Mouse (Mus musculus): ENCODE results near the gene Ncs1.

- TF ChIP-seq CTCF (IDR thresholded peaks at IDR 0.05; ENCODE audit: control insufficient read depth, insufficient read depth, insufficient replicate concordance, low read depth, low read length) (no peak), POLR2A (IDR thresholded peaks at IDR 0.05; ENCODE audit: control insufficient read depth, low read depth, low read length) (no peak)
Measured at GRCm38 (mm10) chr2:31269188-31269587, 23.6 kb downstream of the Ncs1 start.

Measured in testis, adult 2 months (tissue).